17 mouse cellular contexts compared by ENCODE assay signal in genomic region chr4:136705091-136705490, GRCm38 (mm10).
DNase-seq lines count a peak whose midpoint lies in the region; ATAC-seq and TF ChIP-seq lines count a peak whose summit lies in the region.
"Had no signal": no experiment of that assay in that cellular context is flagged by ENCODE, and none has a peak within 500 bp of the region (broad histone marks: within the 10 kb centered on the region; RNA-seq: fewer than 3 reads in every experiment).

No protein-coding gene starts in this region.

- H3K27ac ChIP-seq in forebrain, embryonic 10.5 days = 0 out of 2 replicates have a peak overlapping the region, but pooled peaks have one; percentile 5
- H3K27ac ChIP-seq in forebrain, embryonic 12.5 days = no peak overlapping the region
- H3K27ac ChIP-seq in kidney, embryonic 16.5 days (ENCODE audit: low read length) = peak overlapping the region; percentile 83
- H3K27ac ChIP-seq in midbrain, embryonic 14.5 days (replicated peaks; ENCODE audit: low read depth, low read length) = peak overlapping the region; percentile 20; the same call in 1 of the 2 replicates
- H3K27ac ChIP-seq in midbrain, embryonic 16.5 days (ENCODE audit: low read length) = no peak overlapping the region
- no peak overlapping the region for H3K27ac ChIP-seq in layer of hippocampus, adult 2 months
- H3K27ac ChIP-seq: forebrain, embryonic 13.5 days; gastrocnemius, adult 2 months; hindbrain, embryonic 14.5 days had no signal

- DNase-seq in forebrain, embryonic 10.5 days (ENCODE audit: extremely low spot score, low spot score) = no peak
- DNase-seq in kidney, adult 9 months = no peak
- no peak for DNase-seq in midbrain, embryonic 14.5 days
- no peak for DNase-seq in layer of hippocampus, adult 2 months (ENCODE audit: low spot score in 2 of 2)
- DNase-seq: cerebellum, postnatal 10 days; forebrain, postnatal 0 days; gastrocnemius, adult 2 months; gastrocnemius, postnatal 25 days had no signal

- no peak overlapping the region for H3K9ac ChIP-seq in forebrain, embryonic 12.5 days
- H3K9ac ChIP-seq in kidney, embryonic 16.5 days (replicated peaks; ENCODE audit: low read length) = no peak overlapping the region; the same call in 1 of the 2 replicates
- H3K9ac ChIP-seq in midbrain, embryonic 14.5 days (replicated peaks; ENCODE audit: low read length) = no peak overlapping the region
- H3K9ac ChIP-seq in midbrain, embryonic 16.5 days (ENCODE audit: low read depth, low read length) = no peak overlapping the region
- H3K9ac ChIP-seq: forebrain, postnatal 0 days; heart, embryonic 12.5 days; hindbrain, embryonic 14.5 days had no signal

- H3K4me2 ChIP-seq in forebrain, embryonic 12.5 days = no peak overlapping the region
- H3K4me2 ChIP-seq in kidney, embryonic 16.5 days (replicated peaks; ENCODE audit: low read depth, low read length) = no peak overlapping the region
- H3K4me2 ChIP-seq in midbrain, embryonic 14.5 days (ENCODE audit: low read length) = no peak overlapping the region
- no peak overlapping the region for H3K4me2 ChIP-seq in midbrain, embryonic 16.5 days (ENCODE audit: low read length)
- H3K4me2 ChIP-seq: forebrain, embryonic 13.5 days; heart, embryonic 12.5 days; hindbrain, embryonic 14.5 days had no signal

- no peaks in the 10 kb centered on the region for H3K27me3 ChIP-seq in forebrain, embryonic 10.5 days (ENCODE audit: poor library complexity, severe bottlenecking)
- H3K27me3 ChIP-seq in forebrain, embryonic 12.5 days = no peaks in the 10 kb centered on the region
- H3K27me3 ChIP-seq in kidney, embryonic 16.5 days (ENCODE audit: insufficient read depth, low read length) = no peaks in the 10 kb centered on the region
- no peaks in the 10 kb centered on the region for H3K27me3 ChIP-seq in midbrain, embryonic 14.5 days (ENCODE audit: control insufficient read depth, insufficient read depth, low read length)
- H3K27me3 ChIP-seq in midbrain, embryonic 16.5 days (ENCODE audit: control insufficient read depth, insufficient read depth, low read depth, low read length) = no peaks in the 10 kb centered on the region
- H3K27me3 ChIP-seq: forebrain, embryonic 13.5 days; Patski had no signal

- ATAC-seq in forebrain, embryonic 12.5 days (ENCODE audit: low FRiP score) = no peak
- ATAC-seq in kidney, embryonic 16.5 days (ENCODE audit: low FRiP score, low TSS enrichment) = peak; percentile 78
- ATAC-seq in midbrain, embryonic 14.5 days (ENCODE audit: low FRiP score, low TSS enrichment) = no peak
- no peak for ATAC-seq in midbrain, embryonic 16.5 days
- ATAC-seq: activated CD4-positive, CD25-positive, alpha-beta regulatory T cell, adult 4 months; forebrain, embryonic 13.5 days; forebrain, postnatal 0 days; Patski had no signal

- H3K9me3 ChIP-seq in forebrain, embryonic 10.5 days = no peaks in the 10 kb centered on the region
- H3K9me3 ChIP-seq in forebrain, embryonic 12.5 days = no peaks in the 10 kb centered on the region
- H3K9me3 ChIP-seq in kidney, embryonic 16.5 days (ENCODE audit: low read length) = no peaks in the 10 kb centered on the region
- H3K9me3 ChIP-seq in midbrain, embryonic 14.5 days (ENCODE audit: control insufficient read depth, low read length) = no peaks in the 10 kb centered on the region
- H3K9me3 ChIP-seq in midbrain, embryonic 16.5 days (replicated peaks; ENCODE audit: control insufficient read depth, low read length, poor library complexity, severe bottlenecking) = no peaks in the 10 kb centered on the region
- H3K9me3 ChIP-seq: forebrain, embryonic 13.5 days; heart, embryonic 12.5 days; hindbrain, embryonic 10.5 days had no signal

- WGBS in forebrain, embryonic 10.5 days = 71% methylated on average over 5 of the region's 5 CpGs
- WGBS in forebrain, embryonic 12.5 days = 63% methylated on average over 5 of the region's 5 CpGs
- 18% methylated on average over 5 of the region's 5 CpGs for WGBS in kidney, embryonic 16.5 days
- 66% methylated on average over 5 of the region's 5 CpGs for WGBS in midbrain, embryonic 14.5 days
- 68% methylated on average over 5 of the region's 5 CpGs for WGBS in midbrain, embryonic 16.5 days

- peaks cover 89% of the 10 kb centered on the region for H3K4me1 ChIP-seq in forebrain, embryonic 10.5 days
- H3K4me1 ChIP-seq in forebrain, embryonic 12.5 days = peaks cover 71% of the 10 kb centered on the region
- peaks cover 52% of the 10 kb centered on the region for H3K4me1 ChIP-seq in kidney, embryonic 16.5 days (ENCODE audit: insufficient read depth, low read length)
- peaks cover 22% of the 10 kb centered on the region for H3K4me1 ChIP-seq in midbrain, embryonic 14.5 days (ENCODE audit: control insufficient read depth, insufficient read depth, low read length)
- peaks cover 10% of the 10 kb centered on the region for H3K4me1 ChIP-seq in midbrain, embryonic 16.5 days (ENCODE audit: control insufficient read depth, insufficient read depth, low read length)

- H3K36me3 ChIP-seq in forebrain, embryonic 10.5 days (replicated peaks) = 0 out of 2 replicates have a peak, but pooled peaks cover 4% of the 10 kb centered on the region
- H3K36me3 ChIP-seq in forebrain, embryonic 12.5 days (replicated peaks) = no peaks in the 10 kb centered on the region; the same call in 1 of the 2 replicates
- H3K36me3 ChIP-seq in kidney, embryonic 16.5 days (ENCODE audit: insufficient read depth, low read length) = no peaks in the 10 kb centered on the region
- no peaks in the 10 kb centered on the region for H3K36me3 ChIP-seq in midbrain, embryonic 14.5 days (ENCODE audit: control insufficient read depth, insufficient read depth, low read length)
- H3K36me3 ChIP-seq in midbrain, embryonic 16.5 days (ENCODE audit: control insufficient read depth, insufficient read depth, low read length) = no peaks in the 10 kb centered on the region
- H3K36me3 ChIP-seq: heart, embryonic 12.5 days; hindbrain, embryonic 10.5 days had no signal

- no peak overlapping the region for H3K4me3 ChIP-seq in forebrain, embryonic 10.5 days
- no peak overlapping the region for H3K4me3 ChIP-seq in forebrain, embryonic 12.5 days (replicated peaks)
- no peak overlapping the region for H3K4me3 ChIP-seq in kidney, embryonic 16.5 days (ENCODE audit: low read length)
- no peak overlapping the region for H3K4me3 ChIP-seq in midbrain, embryonic 14.5 days (replicated peaks; ENCODE audit: low read depth, low read length)
- H3K4me3 ChIP-seq in midbrain, embryonic 16.5 days (ENCODE audit: low read depth, low read length) = no peak overlapping the region
- no peak overlapping the region for H3K4me3 ChIP-seq in layer of hippocampus, adult 2 months
- H3K4me3 ChIP-seq: forebrain, embryonic 13.5 days; gastrocnemius, adult 2 months; heart, embryonic 12.5 days; hindbrain, embryonic 10.5 days had no signal

- no peak for TF ChIP-seq CTCF in layer of hippocampus, adult 2 months (conservative IDR thresholded peaks at IDR 0.05)

Comparison
In these comparisons a context has a peak if more than half of its experiments do, and no peak if none do; other contexts are left out.
1. H3K27ac ChIP-seq: peak in forebrain, embryonic 10.5 days (single experiment), kidney, embryonic 16.5 days (single experiment) and midbrain, embryonic 14.5 days (single experiment); none in forebrain, embryonic 12.5 days (single experiment), midbrain, embryonic 16.5 days (single experiment) and layer of hippocampus, adult 2 months (single experiment).